Mouse (Mus musculus) hindbrain, embryonic 14.5 days (tissue): ENCODE measurements at regions not wholly inside any gene's neighbourhood (a gene's known extent, or its start where the extent isn't known, plus 50 kb on each side); places are given as distances from the start of the nearest gene placed in this dataset.

Experiments used
- ATAC-seq: fragments of 200-750 bp; cut with Nextera tagmentation; 2 replicates; pipeline ENCODE4 v1.8.0; 2017; ENCODE audit warnings: moderate number of reproducible peaks, mild to moderate bottlenecking, moderate TSS enrichment, moderate library complexity; ENCODE audit not compliant: low FRiP score
- DNase-seq: peaks from one replicate; pipeline ENCODE4 v3.0.0-alpha.2; 2015; ENCODE audit warnings: low spot score
- H3K27ac ChIP-seq: fragments of 300-500 bp; sonication (generic); 2 replicates; pipeline ENCODE4 v1.5.1; 2014; ENCODE audit warnings: mild to moderate bottlenecking, moderate library complexity
- H3K27me3 ChIP-seq: fragments of 300-500 bp; sonication (generic); 2 replicates; pipeline ENCODE4 v1.6.1; 2014; ENCODE audit warnings: mild to moderate bottlenecking, low read length, mixed read lengths; ENCODE audit not compliant: control insufficient read depth, insufficient read depth
- H3K36me3 ChIP-seq: fragments of 300-500 bp; sonication (generic); replicated peaks from 2 replicates; pipeline ENCODE4 v1.6.1; 2014; ENCODE audit not compliant: control insufficient read depth, insufficient read depth
- H3K4me1 ChIP-seq: fragments of 300-500 bp; sonication (generic); replicated peaks from 2 replicates; pipeline ENCODE4 v1.6.1; 2014; ENCODE audit warnings: antibody characterized with exemption, low read length, mixed read lengths; ENCODE audit not compliant: control insufficient read depth, insufficient read depth
- H3K4me2 ChIP-seq: fragments of 300-500 bp; sonication (generic); replicated peaks from 2 replicates; pipeline ENCODE4 v1.6.1; 2014; ENCODE audit warnings: mild to moderate bottlenecking, moderate library complexity
- H3K4me3 ChIP-seq: fragments of 300-500 bp; sonication (generic); replicated peaks from 2 replicates; pipeline ENCODE4 v1.5.1; 2014; ENCODE audit warnings: mild to moderate bottlenecking, low read length
- H3K9ac ChIP-seq: fragments of 300-500 bp; sonication (generic); 2 replicates; pipeline ENCODE4 v1.6.1; 2014
- H3K9me3 ChIP-seq: fragments of 300-500 bp; sonication (generic); 2 replicates; pipeline ENCODE4 v1.6.1; 2016; ENCODE audit warnings: low read length; ENCODE audit not compliant: control insufficient read depth
- WGBS: fragments of 180-500 bp; shearing (Covaris S2); extraction: QIAGEN DNeasy Blood & Tissue Kit; methylation state at CpG from one replicate; pipeline ENCODE4 v1.1.7; 2014; 5-methylcytosine and 5-hydroxymethylcytosine counted together

DNA sequence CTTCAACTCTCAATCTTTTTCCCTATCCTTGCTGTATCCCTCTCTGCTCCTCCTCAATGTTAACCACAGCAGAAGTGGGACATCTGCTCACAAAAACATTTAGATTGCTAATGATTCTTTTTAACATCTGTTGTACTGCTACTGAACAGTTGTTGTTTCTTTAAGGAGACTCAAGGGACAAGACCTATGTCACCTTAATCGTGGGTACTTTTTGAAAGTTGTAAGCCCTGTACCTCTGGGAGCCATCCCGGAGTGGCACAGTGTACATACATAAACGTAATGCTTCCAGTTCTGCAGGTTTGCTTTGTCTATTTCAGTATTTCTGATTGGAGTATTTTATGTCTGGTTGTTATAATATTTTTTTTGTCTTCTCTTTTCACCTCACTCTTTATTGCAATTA lies 740.5 kb upstream of the Foxg1 start:
- H3K9me3 ChIP-seq: no peaks in the 10 kb centered on the region
- H3K9ac ChIP-seq: no peak overlapping the region
- DNase-seq (no peak), ATAC-seq (0 out of 2 replicates have a peak, but pooled peaks have one; percentile 55)
- peaks cover 4% of the 10 kb centered on the region for H3K4me1 ChIP-seq
- 40% methylated on average over 3 of the region's 3 CpGs for WGBS
- no peaks in the 10 kb centered on the region for H3K27me3 ChIP-seq
- no peak overlapping the region for H3K27ac ChIP-seq
- H3K36me3 ChIP-seq: no peaks in the 10 kb centered on the region
- H3K4me3 ChIP-seq: no peak overlapping the region
- H3K4me2 ChIP-seq: no peak overlapping the region

DNA sequence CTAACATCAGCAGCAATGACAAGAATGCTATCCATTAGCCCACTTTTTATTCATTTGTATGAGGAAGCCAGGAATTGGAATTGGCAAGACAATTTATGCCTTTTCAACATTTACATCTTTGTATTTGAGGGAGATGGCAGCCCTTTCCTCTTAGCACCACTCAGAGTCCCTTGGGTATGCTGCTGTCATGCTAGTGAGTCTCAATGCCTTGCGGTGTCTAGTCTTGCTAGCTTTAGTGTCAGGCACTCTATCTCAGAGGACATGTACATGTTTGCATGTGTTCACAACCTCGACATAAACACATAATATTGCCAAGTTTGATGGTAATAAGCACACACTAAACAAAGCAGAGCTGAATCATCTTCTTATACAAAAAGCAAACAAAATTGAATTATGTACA lies 737.3 kb upstream of the Foxg1 start:
- Histone ChIP-seq H3K4me2 (no peak overlapping the region), H3K9ac (no peak overlapping the region), H3K27me3 (no peaks in the 10 kb centered on the region), H3K9me3 (no peaks in the 10 kb centered on the region), H3K27ac (peak overlapping the region; percentile 63), H3K36me3 (no peaks in the 10 kb centered on the region), H3K4me3 (no peak overlapping the region), H3K4me1 (peaks cover 4% of the 10 kb centered on the region)
- DNase-seq: no peak
- ATAC-seq: no peak
- 32% methylated on average over 2 of the region's 2 CpGs for WGBS

DNA sequence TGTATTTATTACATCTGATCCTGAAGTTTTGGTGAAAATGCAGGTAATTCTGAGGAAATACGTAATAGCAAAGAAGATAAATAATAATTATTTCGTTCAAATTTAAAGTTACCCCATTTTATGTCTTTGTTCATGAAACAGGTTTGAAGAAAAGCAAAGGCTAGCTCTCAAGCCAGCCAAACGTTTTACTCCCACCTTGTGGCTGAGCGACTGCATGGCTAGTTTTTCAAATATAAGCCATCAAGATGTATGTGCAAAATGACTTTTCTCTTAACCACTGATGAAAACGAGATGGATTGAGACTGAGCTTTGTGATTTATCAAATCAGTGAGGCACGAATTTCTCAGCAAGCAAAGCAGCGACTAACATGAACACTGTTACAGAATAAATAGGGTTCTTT lies 736.5 kb upstream of the Foxg1 start:
- no peaks in the 10 kb centered on the region for H3K9me3 ChIP-seq
- H3K4me1 ChIP-seq: peaks cover 4% of the 10 kb centered on the region
- no peak overlapping the region for H3K9ac ChIP-seq
- no peak overlapping the region; the same call in 1 of the 2 replicates for H3K27ac ChIP-seq
- ATAC-seq (peak; percentile 55; the same call in 1 of the 2 replicates), DNase-seq (peak; percentile 74)
- no peaks in the 10 kb centered on the region for H3K36me3 ChIP-seq
- no peaks in the 10 kb centered on the region for H3K27me3 ChIP-seq
- WGBS: 43% methylated on average over 7 of the region's 7 CpGs
- H3K4me2 ChIP-seq: no peak overlapping the region
- no peak overlapping the region for H3K4me3 ChIP-seq

DNA sequence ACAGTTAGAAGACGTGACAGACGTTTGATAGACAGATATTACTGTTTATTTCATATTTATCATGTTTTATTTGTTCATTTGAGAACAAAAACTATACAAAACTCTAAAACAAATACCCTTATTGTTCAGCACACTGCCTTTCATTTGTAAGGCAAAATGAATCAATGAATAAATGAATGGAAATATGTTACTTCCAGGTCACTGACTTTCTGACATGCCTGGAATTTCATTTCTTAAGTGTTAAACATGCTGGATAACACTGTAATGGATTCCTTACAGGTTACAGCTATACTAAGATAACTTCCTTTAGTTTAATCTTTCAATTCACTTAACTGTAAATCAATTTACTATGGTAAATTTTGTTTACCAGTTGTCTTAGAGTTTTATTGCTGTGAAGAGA lies 707.3 kb upstream of the Foxg1 start:
- Histone ChIP-seq H3K9ac (no peak overlapping the region), H3K27me3 (no peaks in the 10 kb centered on the region), H3K4me3 (no peak overlapping the region), H3K9me3 (no peaks in the 10 kb centered on the region), H3K4me1 (no peaks in the 10 kb centered on the region), H3K36me3 (no peaks in the 10 kb centered on the region), H3K27ac (no peak overlapping the region), H3K4me2 (no peak overlapping the region)
- ATAC-seq (no peak), DNase-seq (no peak)
- WGBS: 59% methylated on average over 2 of the region's 2 CpGs

DNA sequence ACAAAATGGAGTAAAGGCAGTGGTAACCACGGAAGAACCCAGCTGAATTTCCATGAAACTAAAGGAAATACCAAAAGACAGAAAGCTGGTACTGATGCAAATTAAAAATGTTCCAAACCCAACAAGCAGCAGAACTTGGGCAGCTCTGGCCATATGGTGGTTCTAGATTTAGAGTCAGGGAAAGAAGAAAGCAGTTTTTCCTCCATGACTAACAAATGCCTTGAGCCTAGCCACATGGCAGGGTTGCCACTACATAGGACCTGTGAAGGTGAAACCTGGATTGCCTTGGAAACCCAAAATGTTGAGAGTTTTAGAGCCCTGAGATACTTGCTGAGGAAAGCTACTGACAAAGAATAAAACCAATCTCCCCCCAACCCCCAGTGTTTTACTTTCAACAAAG lies 701.5 kb upstream of the Foxg1 start:
- H3K9me3 ChIP-seq: no peaks in the 10 kb centered on the region
- H3K4me3 ChIP-seq: no peak overlapping the region
- DNase-seq: no peak
- no peaks in the 10 kb centered on the region for H3K4me1 ChIP-seq
- ATAC-seq: no peak
- H3K27ac ChIP-seq: no peak overlapping the region
- no peak overlapping the region for H3K4me2 ChIP-seq
- no peaks in the 10 kb centered on the region for H3K27me3 ChIP-seq
- no peak overlapping the region for H3K9ac ChIP-seq
- H3K36me3 ChIP-seq: no peaks in the 10 kb centered on the region
- WGBS: 71% methylated on average over 1 of the region's 1 CpGs

DNA sequence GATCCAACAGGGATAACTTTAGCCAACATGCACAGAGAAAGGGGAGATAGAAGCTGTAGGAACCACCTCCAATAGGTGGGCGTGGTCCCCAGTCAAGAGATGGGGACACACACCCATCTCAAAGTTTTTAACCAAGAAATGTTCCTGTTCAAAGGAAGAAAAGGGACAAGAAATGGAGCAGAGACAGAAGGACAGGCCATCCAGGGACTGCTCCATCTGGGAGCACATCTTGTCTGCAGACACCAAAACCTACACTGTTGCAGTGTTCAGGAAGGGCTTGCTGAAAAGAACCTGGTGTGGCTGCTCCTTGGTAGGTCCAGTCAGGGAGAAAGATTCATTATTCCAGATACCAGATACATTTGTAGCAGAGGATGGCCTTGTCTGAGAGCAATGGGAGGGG lies 676.5 kb upstream of the Foxg1 start:
- Histone ChIP-seq H3K27ac (no peak overlapping the region), H3K36me3 (no peaks in the 10 kb centered on the region), H3K27me3 (no peaks in the 10 kb centered on the region), H3K4me2 (no peak overlapping the region), H3K9me3 (no peaks in the 10 kb centered on the region), H3K4me3 (no peak overlapping the region), H3K9ac (no peak overlapping the region), H3K4me1 (no peaks in the 10 kb centered on the region)
- WGBS: 100% methylated on average over 1 of the region's 1 CpGs
- DNase-seq (no peak), ATAC-seq (no peak)

DNA sequence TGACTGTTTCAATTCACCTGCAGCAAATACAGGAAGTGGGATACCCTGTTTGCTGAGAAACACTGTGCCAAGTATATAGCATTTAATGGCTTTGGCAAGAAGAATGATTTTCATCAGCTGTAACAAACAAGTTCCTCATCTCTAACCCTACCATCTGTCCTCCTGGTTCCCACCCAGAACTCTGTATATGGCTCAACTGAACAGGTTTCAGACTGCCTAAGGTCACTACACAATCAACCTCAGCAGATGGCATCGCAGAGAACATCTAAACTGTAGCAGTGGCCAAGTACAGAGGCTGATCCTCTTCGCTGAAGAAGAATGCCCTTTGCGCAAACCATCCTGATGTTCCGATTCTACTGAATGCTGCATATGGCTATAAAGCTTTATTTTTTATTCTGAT lies 668.8 kb upstream of the Foxg1 start:
- no peaks in the 10 kb centered on the region for H3K27me3 ChIP-seq
- H3K27ac ChIP-seq: no peak overlapping the region
- H3K9me3 ChIP-seq: no peaks in the 10 kb centered on the region
- ATAC-seq (peak; percentile 68; the same call in 1 of the 2 replicates), DNase-seq (peak; percentile 41)
- no peak overlapping the region for H3K9ac ChIP-seq
- no peaks in the 10 kb centered on the region for H3K4me1 ChIP-seq
- H3K36me3 ChIP-seq: no peaks in the 10 kb centered on the region
- H3K4me2 ChIP-seq: no peak overlapping the region
- WGBS: 89% methylated on average over 4 of the region's 4 CpGs
- no peak overlapping the region for H3K4me3 ChIP-seq

DNA sequence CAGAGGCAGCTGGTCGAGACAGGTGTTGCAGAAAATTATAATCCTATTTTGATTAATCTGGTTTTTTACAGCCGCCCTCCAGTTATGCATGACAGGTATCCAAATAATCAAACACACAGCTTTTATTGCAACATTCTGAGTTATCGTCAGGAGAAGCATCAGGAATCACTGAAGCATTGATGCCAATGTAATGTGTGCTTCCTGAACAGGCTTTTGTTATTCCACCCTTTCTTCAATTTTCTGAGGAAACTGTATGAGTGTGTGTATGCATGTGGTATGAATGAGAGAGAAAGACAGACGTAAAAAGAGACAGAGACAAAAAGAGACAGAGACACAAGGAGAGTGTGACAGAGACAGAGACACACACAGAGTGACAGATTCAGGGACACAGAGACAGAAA lies 652.6 kb upstream of the Foxg1 start:
- DNase-seq (no peak), ATAC-seq (peak; percentile 31; the same call in 1 of the 2 replicates)
- Histone ChIP-seq H3K27me3 (no peaks in the 10 kb centered on the region), H3K4me1 (no peaks in the 10 kb centered on the region), H3K36me3 (no peaks in the 10 kb centered on the region), H3K27ac (peak overlapping the region; percentile 57), H3K9me3 (no peaks in the 10 kb centered on the region), H3K4me2 (no peak overlapping the region), H3K9ac (peak overlapping the region; percentile 11; the same call in 1 of the 2 replicates), H3K4me3 (no peak overlapping the region)
- 55% methylated on average over 4 of the region's 4 CpGs for WGBS

DNA sequence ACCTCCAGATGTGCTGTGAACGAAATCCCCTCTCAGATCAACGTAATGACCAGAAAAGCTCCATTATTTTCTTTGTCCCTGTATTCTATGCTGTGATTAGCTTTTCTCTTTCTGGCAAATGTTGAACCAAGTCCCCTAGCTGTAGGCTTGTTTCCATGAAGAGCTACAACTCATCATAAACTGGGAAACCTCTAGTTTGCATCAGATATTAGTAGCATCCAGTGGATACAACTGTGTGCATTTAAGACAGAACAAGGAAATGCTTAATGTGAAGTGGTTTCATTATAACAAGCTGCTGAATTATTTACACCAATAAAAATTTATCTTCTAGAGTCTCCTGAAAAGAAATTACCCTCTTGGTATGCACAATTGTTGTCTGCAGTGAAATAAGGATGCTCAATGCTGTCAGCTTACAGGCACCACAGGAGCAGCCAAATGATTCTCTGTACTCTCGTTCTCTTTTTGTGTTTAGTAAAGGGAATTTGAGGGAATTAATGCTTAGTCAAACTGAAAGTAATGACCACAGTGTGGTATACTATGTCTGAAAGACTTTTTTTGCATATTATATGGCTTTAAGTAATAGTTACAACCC lies 623.6 kb upstream of the Foxg1 start:
- Histone ChIP-seq H3K27me3 (no peaks in the 10 kb centered on the region), H3K4me1 (no peaks in the 10 kb centered on the region), H3K4me3 (no peak overlapping the region), H3K9me3 (no peaks in the 10 kb centered on the region), H3K9ac (no peak overlapping the region), H3K36me3 (no peaks in the 10 kb centered on the region), H3K4me2 (no peak overlapping the region), H3K27ac (no peak overlapping the region)
- DNase-seq: no peak
- 81% methylated on average over 3 of the region's 3 CpGs for whole genome bisulfite sequencing
- no peak for ATAC-seq
